Mouse (Mus musculus): ENCODE results near the gene Isg15.

- TF ChIP-seq CTCF (IDR thresholded peaks at IDR 0.05) = no peak
- TF ChIP-seq POLR2A (IDR thresholded peaks at IDR 0.05; ENCODE audit: insufficient read depth, low read depth, low read length) = no peak
- no peak for TF ChIP-seq EP300 (IDR thresholded peaks at IDR 0.05; ENCODE audit: insufficient read depth, low read depth, low read length)
These were observed 16.2 kb downstream of the Isg15 start for GRCm38 (mm10) chr4:156184291-156184954.
